Mouse (Mus musculus): ENCODE data around the gene Klk6. TPM values are rescaled to one million over a fixed set of nuclear protein-coding genes. Genes with fewer than 3 reads are reported as not detected.

The Klk6 gene
- polyA plus RNA-seq, 1 experiment from 2014 or later = not detected

- H3K4me2 ChIP-seq = no peak overlapping the region
- ATAC-seq (ENCODE audit: borderline replicate concordance, extremely low read depth, low FRiP score, low TSS enrichment) = no peak
- no peak overlapping the region for H3K9ac ChIP-seq
- WGBS = 63% methylated on average over 3 of the region's 3 CpGs
- H3K27me3 ChIP-seq = peaks cover 11% of the 10 kb centered on the region
- no peaks in the 10 kb centered on the region for H3K4me1 ChIP-seq
- no peak overlapping the region for H3K4me3 ChIP-seq
- H3K36me3 ChIP-seq = no peaks in the 10 kb centered on the region
- no peak overlapping the region for H3K27ac ChIP-seq
- no peaks in the 10 kb centered on the region for H3K9me3 ChIP-seq
These were observed 36.2 kb upstream of the Klk6 start for GRCm38 (mm10) chr7:43788096-43788495.

- H3K9me3 ChIP-seq = no peaks in the 10 kb centered on the region
These were observed 35.0 kb upstream of the Klk6 start for GRCm38 (mm10) chr7:43789295-43789694.

GRCm38 (mm10) chr7:43791591-43791990 is 32.7 kb upstream of the Klk6 start, which contains the start of gene Klk9:
Gene Klk9 (plus strand): TSS chr7:43791891.
- H3K4me2 ChIP-seq = no peak within 1 kb of the TSS
- no peak within 1 kb of the TSS for H3K9ac ChIP-seq
- H3K27me3 ChIP-seq = peaks cover 8% of the 10 kb centered on the region; the same call in 1 of the 2 replicates
- H3K9me3 ChIP-seq = no peaks in the 10 kb centered on the region
- WGBS = 65% methylated on average over 7 of the region's 7 CpGs
- H3K4me1 ChIP-seq = peaks cover 6% of the 10 kb centered on the region
- ATAC-seq (ENCODE audit: borderline replicate concordance, extremely low read depth, low FRiP score, low TSS enrichment) = no peak
- no peaks in the 10 kb centered on the region for H3K36me3 ChIP-seq
- H3K27ac ChIP-seq = no peak within 1 kb of the TSS
- no peak within 1 kb of the TSS for H3K4me3 ChIP-seq

More at GRCm38 (mm10) chr7:43789295-43789694, 35.0 kb upstream of the Klk6 start:
- no peaks in the 10 kb centered on the region for H3K4me1 ChIP-seq
- peaks cover under 1% of the 10 kb centered on the region; the same call in 1 of the 2 replicates for H3K27me3 ChIP-seq
- H3K4me2 ChIP-seq = no peak overlapping the region
- WGBS = 52% methylated on average over 2 of the region's 2 CpGs
- no peaks in the 10 kb centered on the region for H3K36me3 ChIP-seq
- H3K4me3 ChIP-seq = no peak overlapping the region
- H3K27ac ChIP-seq = no peak overlapping the region
- no peak for ATAC-seq (ENCODE audit: borderline replicate concordance, extremely low read depth, low FRiP score, low TSS enrichment)
- H3K9ac ChIP-seq = no peak overlapping the region

- H3K4me2 ChIP-seq = peak overlapping the region; percentile 87
- H3K4me1 ChIP-seq = peaks cover 22% of the 10 kb centered on the region
- H3K9me3 ChIP-seq = no peaks in the 10 kb centered on the region
- 0 out of 2 replicates have a peak overlapping the region, but pooled peaks have one; percentile 38 for H3K9ac ChIP-seq
- 2% methylated on average over 8 of the region's 8 CpGs for WGBS
- ATAC-seq (ENCODE audit: borderline replicate concordance, extremely low read depth, low FRiP score, low TSS enrichment) = no peak
- H3K27ac ChIP-seq = no peak overlapping the region
- H3K4me3 ChIP-seq = peak overlapping the region; percentile 55
- H3K27me3 ChIP-seq = peaks cover 9% of the 10 kb centered on the region; the same call in 1 of the 2 replicates
- H3K36me3 ChIP-seq = no peaks in the 10 kb centered on the region
These were observed 27.9 kb upstream of the Klk6 start for GRCm38 (mm10) chr7:43796355-43796754.

- Histone ChIP-seq H3K4me3 (peak within 1 kb of the TSS; percentile 55), H3K27me3 (peaks cover 9% of the 10 kb centered on the region; the same call in 1 of the 2 replicates), H3K4me1 (peaks cover 22% of the 10 kb centered on the region), H3K36me3 (no peaks in the 10 kb centered on the region), H3K27ac (no peak within 1 kb of the TSS), H3K9me3 (no peaks in the 10 kb centered on the region), H3K4me2 (peak within 1 kb of the TSS; percentile 87), H3K9ac (peak within 1 kb of the TSS; percentile 38)
- WGBS = 0% methylated on average over 28 of the region's 28 CpGs
- peak; percentile 35; the same call in 1 of the 2 replicates for ATAC-seq (ENCODE audit: borderline replicate concordance, extremely low read depth, low FRiP score, low TSS enrichment)
These were observed 26.9 kb upstream of the Klk6 start, which contains the start of gene Klk8 for GRCm38 (mm10) chr7:43797333-43797769. Gene Klk8 (plus strand): TSS chr7:43797577.

GRCm38 (mm10) chr7:43797844-43798462 is 26.3 kb upstream of the Klk6 start:
- Histone ChIP-seq H3K27ac (no peak overlapping the region), H3K4me1 (peaks cover 22% of the 10 kb centered on the region), H3K4me3 (peak overlapping the region; percentile 55), H3K4me2 (peak overlapping the region; percentile 87), H3K9me3 (no peaks in the 10 kb centered on the region), H3K27me3 (peaks cover 9% of the 10 kb centered on the region; the same call in 1 of the 2 replicates), H3K9ac (peak overlapping the region; percentile 38), H3K36me3 (no peaks in the 10 kb centered on the region)
- 36% methylated on average over 13 of the region's 13 CpGs for WGBS
- peak; percentile 58; the same call in 1 of the 2 replicates for ATAC-seq (ENCODE audit: borderline replicate concordance, extremely low read depth, low FRiP score, low TSS enrichment)

- peaks cover 22% of the 10 kb centered on the region for H3K4me1 ChIP-seq
- H3K9me3 ChIP-seq = no peaks in the 10 kb centered on the region
- 66% methylated on average over 7 of the region's 7 CpGs for WGBS
- H3K27me3 ChIP-seq = peaks cover 9% of the 10 kb centered on the region; the same call in 1 of the 2 replicates
- H3K4me2 ChIP-seq = no peak overlapping the region
- no peaks in the 10 kb centered on the region for H3K36me3 ChIP-seq
- no peak overlapping the region for H3K27ac ChIP-seq
- no peak overlapping the region for H3K9ac ChIP-seq
- no peak overlapping the region for H3K4me3 ChIP-seq
- ATAC-seq (ENCODE audit: borderline replicate concordance, extremely low read depth, low FRiP score, low TSS enrichment) = no peak
These were observed 24.4 kb upstream of the Klk6 start for GRCm38 (mm10) chr7:43799876-43800275.

GRCm38 (mm10) chr7:43810994-43811393 is 13.3 kb upstream of the Klk6 start, which contains the start of gene Klk7:
Gene Klk7 (plus strand): TSS chr7:43811294.
- H3K4me2 ChIP-seq = no peak within 1 kb of the TSS
- H3K4me3 ChIP-seq = no peak within 1 kb of the TSS
- no peak for ATAC-seq (ENCODE audit: borderline replicate concordance, extremely low read depth, low FRiP score, low TSS enrichment)
- 54% methylated on average over 5 of the region's 5 CpGs for WGBS
- no peak within 1 kb of the TSS for H3K27ac ChIP-seq
- no peaks in the 10 kb centered on the region for H3K36me3 ChIP-seq
- H3K27me3 ChIP-seq = no peaks in the 10 kb centered on the region
- H3K9ac ChIP-seq = no peak within 1 kb of the TSS
- H3K4me1 ChIP-seq = no peaks in the 10 kb centered on the region
- no peaks in the 10 kb centered on the region for H3K9me3 ChIP-seq

- H3K36me3 ChIP-seq = no peaks in the 10 kb centered on the region
- no peak overlapping the region for H3K4me2 ChIP-seq
- no peaks in the 10 kb centered on the region for H3K4me1 ChIP-seq
- no peak overlapping the region for H3K27ac ChIP-seq
- H3K27me3 ChIP-seq = no peaks in the 10 kb centered on the region
- WGBS = 86% methylated on average over 7 of the region's 7 CpGs
- no peaks in the 10 kb centered on the region for H3K9me3 ChIP-seq
- no peak overlapping the region for H3K9ac ChIP-seq
- no peak for ATAC-seq (ENCODE audit: borderline replicate concordance, extremely low read depth, low FRiP score, low TSS enrichment)
- no peak overlapping the region for H3K4me3 ChIP-seq
These were observed 9.1 kb upstream of the Klk6 start for GRCm38 (mm10) chr7:43815211-43815610.

- H3K27me3 ChIP-seq = no peaks in the 10 kb centered on the region
- H3K9me3 ChIP-seq = no peaks in the 10 kb centered on the region
- no peak for ATAC-seq (ENCODE audit: borderline replicate concordance, extremely low read depth, low FRiP score, low TSS enrichment)
- no peak overlapping the region for H3K4me3 ChIP-seq
- H3K36me3 ChIP-seq = no peaks in the 10 kb centered on the region
- no peak overlapping the region for H3K4me2 ChIP-seq
- H3K9ac ChIP-seq = no peak overlapping the region
- H3K4me1 ChIP-seq = no peaks in the 10 kb centered on the region
- no peak overlapping the region for H3K27ac ChIP-seq
These were observed 7.6 kb upstream of the Klk6 start for GRCm38 (mm10) chr7:43816746-43817145.

- no peak for ATAC-seq (ENCODE audit: borderline replicate concordance, extremely low read depth, low FRiP score, low TSS enrichment)
- no peak overlapping the region for H3K27ac ChIP-seq
- 80% methylated on average over 7 of the region's 7 CpGs for WGBS
- no peaks in the 10 kb centered on the region for H3K27me3 ChIP-seq
- H3K36me3 ChIP-seq = no peaks in the 10 kb centered on the region
- H3K9me3 ChIP-seq = no peaks in the 10 kb centered on the region
- no peak overlapping the region for H3K4me2 ChIP-seq
- no peak overlapping the region for H3K4me3 ChIP-seq
- H3K4me1 ChIP-seq = no peaks in the 10 kb centered on the region
- no peak overlapping the region for H3K9ac ChIP-seq
These were observed 2.7 kb upstream of the Klk6 start for GRCm38 (mm10) chr7:43821581-43821980.

GRCm38 (mm10) chr7:43826056-43826455 is 1.8 kb downstream of the Klk6 start:
- no peak for ATAC-seq (ENCODE audit: borderline replicate concordance, extremely low read depth, low FRiP score, low TSS enrichment)
- 83% methylated on average over 5 of the region's 5 CpGs for WGBS

More at GRCm38 (mm10) chr7:43826056-43826455, 1.8 kb downstream of the Klk6 start:
- no peak overlapping the region for H3K27ac ChIP-seq
- no peaks in the 10 kb centered on the region for H3K9me3 ChIP-seq
- no peak overlapping the region for H3K4me2 ChIP-seq
- H3K4me1 ChIP-seq = no peaks in the 10 kb centered on the region
- no peak overlapping the region for H3K4me3 ChIP-seq
- H3K9ac ChIP-seq = no peak overlapping the region
- H3K36me3 ChIP-seq = no peaks in the 10 kb centered on the region
- H3K27me3 ChIP-seq = no peaks in the 10 kb centered on the region
